8 mouse cellular contexts compared by ENCODE assay signal in the genomic region with DNA sequence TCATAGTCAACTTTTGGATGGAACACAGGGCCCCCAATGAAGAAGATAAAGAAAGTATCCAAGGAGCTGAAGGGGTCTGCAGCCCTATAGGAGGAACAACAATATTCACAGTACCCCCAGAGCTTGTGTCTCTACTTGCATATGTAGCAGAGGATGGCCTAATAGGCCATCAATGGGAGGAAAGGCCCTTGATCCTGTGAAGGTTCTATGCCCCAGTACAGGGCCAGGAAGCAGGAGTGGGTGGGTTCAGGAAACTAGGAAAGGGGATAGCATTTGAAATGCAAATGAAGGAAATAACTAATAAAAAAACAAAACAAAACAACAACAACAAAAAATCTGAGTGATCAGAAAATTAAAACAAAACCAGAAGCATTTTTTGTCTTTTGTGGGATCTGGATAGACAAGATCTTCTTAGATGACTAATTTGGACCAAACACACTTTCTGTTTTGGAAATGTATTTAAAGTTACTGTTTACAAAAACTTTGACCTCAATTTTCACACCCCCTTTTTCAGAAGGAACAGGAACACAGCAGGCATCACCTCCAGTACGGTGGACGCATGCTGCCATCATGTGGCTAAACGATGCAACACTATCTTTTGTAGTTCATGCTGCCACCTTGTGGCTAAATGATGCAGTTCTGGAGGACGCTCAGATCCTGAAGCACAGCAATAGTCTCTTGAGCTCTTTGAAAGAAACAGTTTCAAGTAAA. TPM values are rescaled to one million over a fixed set of nuclear protein-coding genes. Genes with fewer than 3 reads are reported as not detected.
DNase-seq lines count a peak whose midpoint lies in the region; ATAC-seq and TF ChIP-seq lines count a peak whose summit lies in the region.

No protein-coding gene starts in this region.

- peak; percentile 74 to 75 for DNase-seq in B cell, adult 2 months
- DNase-seq in adrenal gland, postnatal 14 days, result peak; percentile 85
- peak; percentile 87 for DNase-seq in heart, embryonic 10.5 days (ENCODE audit: low spot score)
- peak; percentile 86 for DNase-seq in kidney, postnatal 10 days
- peak; percentile 9 to 37 (median 28) for DNase-seq in liver, embryonic 14.5 days (ENCODE audit: low read depth in 3 of 3, low spot score in 3 of 3)
- DNase-seq in testis, postnatal 10 days (ENCODE audit: low spot score), result peak; percentile 86

- TF ChIP-seq CTCF in liver, embryonic 14.5 days (IDR thresholded peaks at IDR 0.05; ENCODE audit: low read depth), result peak; percentile 95

- H3K4me2 ChIP-seq in embryonic facial prominence, embryonic 12.5 days (replicated peaks), result no peak overlapping the region
- H3K4me2 ChIP-seq in liver, embryonic 14.5 days (ENCODE audit: low read depth), result no peak overlapping the region
- no peak overlapping the region for H3K4me2 ChIP-seq in neural tube, embryonic 13.5 days

- H3K4me1 ChIP-seq in embryonic facial prominence, embryonic 12.5 days, result no peaks in the 10 kb centered on the region
- no peaks in the 10 kb centered on the region for H3K4me1 ChIP-seq in heart, embryonic 10.5 days
- H3K4me1 ChIP-seq in liver, embryonic 14.5 days (replicated peaks; ENCODE audit: control insufficient read depth in 2 of 2, insufficient read depth in 2 of 2, low read length in 1 of 2), result no peaks in the 10 kb centered on the region
- H3K4me1 ChIP-seq in neural tube, embryonic 13.5 days (replicated peaks), result no peaks in the 10 kb centered on the region

- WGBS in embryonic facial prominence, embryonic 12.5 days, result under 1% methylated on average over 4 of the region's 4 CpGs
- under 1% methylated on average over 4 of the region's 4 CpGs for WGBS in heart, embryonic 10.5 days
- 0% methylated on average over 4 of the region's 4 CpGs for WGBS in liver, embryonic 14.5 days (ENCODE audit: insufficient replicate concordance)
- WGBS in neural tube, embryonic 13.5 days, result under 1% methylated on average over 4 of the region's 4 CpGs

- no peak for TF ChIP-seq EP300 in liver, embryonic 14.5 days (IDR thresholded peaks at IDR 0.05; ENCODE audit: low read depth)

- H3K27ac ChIP-seq in embryonic facial prominence, embryonic 12.5 days, result no peak overlapping the region
- H3K27ac ChIP-seq in heart, embryonic 10.5 days, result no peak overlapping the region
- no peak overlapping the region for H3K27ac ChIP-seq in liver, embryonic 14.5 days
- H3K27ac ChIP-seq in neural tube, embryonic 13.5 days (replicated peaks), result no peak overlapping the region

- peak; percentile 28; the same call in 1 of the 2 replicates for ATAC-seq in embryonic facial prominence, embryonic 12.5 days (ENCODE audit: insufficient number of reproducible peaks, insufficient read depth, low FRiP score, low TSS enrichment)
- ATAC-seq in liver, embryonic 14.5 days (ENCODE audit: insufficient read depth), result no peak
- peak; percentile 86 for ATAC-seq in neural tube, embryonic 13.5 days (ENCODE audit: low read depth)

- peaks cover 4% of the 10 kb centered on the region for H3K27me3 ChIP-seq in embryonic facial prominence, embryonic 12.5 days
- H3K27me3 ChIP-seq in heart, embryonic 10.5 days (ENCODE audit: insufficient read depth, poor library complexity, severe bottlenecking), result peaks cover 19% of the 10 kb centered on the region
- no peaks in the 10 kb centered on the region; the same call in 1 of the 2 replicates for H3K27me3 ChIP-seq in liver, embryonic 14.5 days (ENCODE audit: control insufficient read depth, insufficient read depth, low read length)
- H3K27me3 ChIP-seq in neural tube, embryonic 13.5 days, result peaks cover 11% of the 10 kb centered on the region

- H3K4me3 ChIP-seq in embryonic facial prominence, embryonic 12.5 days, result no peak overlapping the region
- H3K4me3 ChIP-seq in heart, embryonic 10.5 days, result no peak overlapping the region
- H3K4me3 ChIP-seq in liver, embryonic 14.5 days (ENCODE audit: insufficient read depth in 1 of 2, low read depth in 2 of 2, low read length in 2 of 2), result no peak overlapping the region
- no peak overlapping the region for H3K4me3 ChIP-seq in neural tube, embryonic 13.5 days

- H3K9ac ChIP-seq in embryonic facial prominence, embryonic 12.5 days, result no peak overlapping the region
- H3K9ac ChIP-seq in liver, embryonic 14.5 days (replicated peaks), result no peak overlapping the region
- H3K9ac ChIP-seq in neural tube, embryonic 13.5 days, result no peak overlapping the region

- H3K36me3 ChIP-seq in embryonic facial prominence, embryonic 12.5 days, result no peaks in the 10 kb centered on the region
- no peaks in the 10 kb centered on the region for H3K36me3 ChIP-seq in heart, embryonic 10.5 days
- no peaks in the 10 kb centered on the region for H3K36me3 ChIP-seq in liver, embryonic 14.5 days (replicated peaks; ENCODE audit: control insufficient read depth, insufficient read depth, low read depth)
- no peaks in the 10 kb centered on the region for H3K36me3 ChIP-seq in neural tube, embryonic 13.5 days

- no peaks in the 10 kb centered on the region for H3K9me3 ChIP-seq in embryonic facial prominence, embryonic 12.5 days
- H3K9me3 ChIP-seq in heart, embryonic 10.5 days, result no peaks in the 10 kb centered on the region
- no peaks in the 10 kb centered on the region for H3K9me3 ChIP-seq in liver, embryonic 14.5 days (ENCODE audit: control insufficient read depth, low read length)
- H3K9me3 ChIP-seq in neural tube, embryonic 13.5 days, result no peaks in the 10 kb centered on the region

RNA-seq across cellular contexts. Expression of a gene that starts 2.6 kb away (rescaled TPM):
- total RNA-seq in adrenal gland, postnatal 14 days (2021), result not detected in 2 replicates
- polyA plus RNA-seq in embryonic facial prominence, embryonic 12.5 days (2016; fragmentation: Nextera tagmentation; extraction: Ambion mirVana), result 0.17 TPM in 1 of 2 replicates, not detected in the other
- polyA plus RNA-seq in heart, embryonic 10.5 days (2016; fragmentation: Nextera tagmentation; extraction: Ambion mirVana), result not detected in 2 replicates
- polyA plus RNA-seq in liver, embryonic 14.5 days (2012; rRNA removed), result not detected in 2 replicates
- not detected in 2 replicates for polyA plus RNA-seq in liver, embryonic 14.5 days (2014; fragmentation: Nextera tagmentation; extraction: Ambion mirVana)
- polyA plus RNA-seq in neural tube, embryonic 13.5 days (2015; fragmentation: Nextera tagmentation; extraction: Ambion mirVana), result not detected in 2 replicates

RNA-seq across cellular contexts. Expression of a gene that starts 9.6 kb away (rescaled TPM):
- not detected in 2 replicates for total RNA-seq in adrenal gland, postnatal 14 days (2021)
- polyA plus RNA-seq in embryonic facial prominence, embryonic 12.5 days (2016; fragmentation: Nextera tagmentation; extraction: Ambion mirVana), result not detected in 2 replicates
- not detected in 2 replicates for polyA plus RNA-seq in heart, embryonic 10.5 days (2016; fragmentation: Nextera tagmentation; extraction: Ambion mirVana)
- not detected in 2 replicates for polyA plus RNA-seq in liver, embryonic 14.5 days (2012; rRNA removed)
- not detected in 2 replicates for polyA plus RNA-seq in liver, embryonic 14.5 days (2014; fragmentation: Nextera tagmentation; extraction: Ambion mirVana)
- not detected in 2 replicates for polyA plus RNA-seq in neural tube, embryonic 13.5 days (2015; fragmentation: Nextera tagmentation; extraction: Ambion mirVana)

RNA-seq across cellular contexts. Expression of a gene that starts 9.7 kb away (rescaled TPM):
- total RNA-seq in adrenal gland, postnatal 14 days (2021), result 3.4 TPM in 1 of 2 replicates, not detected in the other
- 0.18 TPM in 1 of 2 replicates, not detected in the other for polyA plus RNA-seq in embryonic facial prominence, embryonic 12.5 days (2016; fragmentation: Nextera tagmentation; extraction: Ambion mirVana)
- not detected in 2 replicates for polyA plus RNA-seq in heart, embryonic 10.5 days (2016; fragmentation: Nextera tagmentation; extraction: Ambion mirVana)
- not detected in 2 replicates for polyA plus RNA-seq in liver, embryonic 14.5 days (2012; rRNA removed)
- polyA plus RNA-seq in liver, embryonic 14.5 days (2014; fragmentation: Nextera tagmentation; extraction: Ambion mirVana), result not detected in 2 replicates
- polyA plus RNA-seq in neural tube, embryonic 13.5 days (2015; fragmentation: Nextera tagmentation; extraction: Ambion mirVana), result not detected in 2 replicates

RNA-seq across cellular contexts. Expression of a gene that starts 16.6 kb away (rescaled TPM):
- total RNA-seq in adrenal gland, postnatal 14 days (2021), result not detected in 2 replicates
- polyA plus RNA-seq in embryonic facial prominence, embryonic 12.5 days (2016; fragmentation: Nextera tagmentation; extraction: Ambion mirVana), result not detected in 2 replicates
- not detected in 2 replicates for polyA plus RNA-seq in heart, embryonic 10.5 days (2016; fragmentation: Nextera tagmentation; extraction: Ambion mirVana)
- not detected in 2 replicates for polyA plus RNA-seq in liver, embryonic 14.5 days (2012; rRNA removed)
- polyA plus RNA-seq in liver, embryonic 14.5 days (2014; fragmentation: Nextera tagmentation; extraction: Ambion mirVana), result not detected in 2 replicates
- not detected in 2 replicates for polyA plus RNA-seq in neural tube, embryonic 13.5 days (2015; fragmentation: Nextera tagmentation; extraction: Ambion mirVana)

RNA-seq across cellular contexts. Expression of a gene that starts 33.8 kb away (rescaled TPM):
- total RNA-seq in adrenal gland, postnatal 14 days (2021), result not detected in 2 replicates
- polyA plus RNA-seq in embryonic facial prominence, embryonic 12.5 days (2016; fragmentation: Nextera tagmentation; extraction: Ambion mirVana), result not detected in 2 replicates
- polyA plus RNA-seq in heart, embryonic 10.5 days (2016; fragmentation: Nextera tagmentation; extraction: Ambion mirVana), result not detected in 2 replicates
- not detected in 2 replicates for polyA plus RNA-seq in liver, embryonic 14.5 days (2012; rRNA removed)
- not detected in 2 replicates for polyA plus RNA-seq in liver, embryonic 14.5 days (2014; fragmentation: Nextera tagmentation; extraction: Ambion mirVana)
- polyA plus RNA-seq in neural tube, embryonic 13.5 days (2015; fragmentation: Nextera tagmentation; extraction: Ambion mirVana), result not detected in 2 replicates

Comparison
In these comparisons a context has a peak if more than half of its experiments do, and no peak if none do; other contexts are left out.
1. DNase-seq: peak in every context shown above with its lines; median percentile 87 in heart, embryonic 10.5 days; 86 in kidney, postnatal 10 days; 86 in testis, postnatal 10 days; 85 in adrenal gland, postnatal 14 days; 74 in B cell, adult 2 months; 28 in liver, embryonic 14.5 days.